Mouse (Mus musculus) forebrain, embryonic 13.5 days (tissue): ENCODE data around the gene Il15. TPM values are rescaled to one million over a fixed set of nuclear protein-coding genes. Genes with fewer than 3 reads are reported as not detected.

Experiments used
- ATAC-seq: fragments of 200-750 bp; cut with Nextera tagmentation; 2 replicates; pipeline ENCODE4 v1.8.0; 2017
- H3K27ac ChIP-seq: fragments of 300-500 bp; sonication (generic); 2 replicates; pipeline ENCODE4 v1.5.1; 2015; ENCODE audit warnings: inconsistent platforms, mild to moderate bottlenecking, moderate library complexity
- H3K27me3 ChIP-seq: fragments of 300-500 bp; sonication (generic); 2 replicates; pipeline ENCODE4 v1.6.1; 2015; ENCODE audit warnings: mild to moderate bottlenecking, inconsistent platforms
- H3K36me3 ChIP-seq: fragments of 300-500 bp; sonication (generic); 2 replicates; pipeline ENCODE4 v1.6.1; 2015; ENCODE audit warnings: mild to moderate bottlenecking, inconsistent platforms; ENCODE audit not compliant: poor library complexity, severe bottlenecking
- H3K4me1 ChIP-seq: fragments of 300-500 bp; sonication (generic); 2 replicates; pipeline ENCODE4 v1.6.1; 2015; ENCODE audit warnings: inconsistent platforms
- H3K4me2 ChIP-seq: fragments of 300-500 bp; sonication (generic); 2 replicates; pipeline ENCODE4 v1.6.1; 2015; ENCODE audit warnings: inconsistent platforms, mild to moderate bottlenecking, moderate library complexity
- H3K4me3 ChIP-seq: fragments of 300-500 bp; sonication (generic); 2 replicates; pipeline ENCODE4 v1.5.1; 2015; ENCODE audit warnings: mild to moderate bottlenecking, inconsistent platforms
- H3K9ac ChIP-seq: fragments of 300-500 bp; sonication (generic); 2 replicates; pipeline ENCODE4 v1.6.1; 2015; ENCODE audit warnings: mild to moderate bottlenecking, inconsistent platforms
- H3K9me3 ChIP-seq: fragments of 300-500 bp; sonication (generic); replicated peaks from 2 replicates; pipeline ENCODE4 v1.6.1; 2016; ENCODE audit warnings: inconsistent platforms
- WGBS: fragments of 180-500 bp; shearing (Covaris S2); methylation state at CpG from one replicate; pipeline ENCODE4 v1.1.7; 2015; 5-methylcytosine and 5-hydroxymethylcytosine counted together
- polyA plus RNA-seq: library from polyadenylated mRNA; unstranded; fragments of >200 nt; fragmentation: Nextera tagmentation; extraction: Ambion mirVana; gene quantifications from 2 replicates; pipeline ENCODE4 v1.2.1, GENCODE M21; 2015

Gene Il15
- polyA plus RNA-seq, 1 experiment from 2014 or later = 1.0 TPM

DNA sequence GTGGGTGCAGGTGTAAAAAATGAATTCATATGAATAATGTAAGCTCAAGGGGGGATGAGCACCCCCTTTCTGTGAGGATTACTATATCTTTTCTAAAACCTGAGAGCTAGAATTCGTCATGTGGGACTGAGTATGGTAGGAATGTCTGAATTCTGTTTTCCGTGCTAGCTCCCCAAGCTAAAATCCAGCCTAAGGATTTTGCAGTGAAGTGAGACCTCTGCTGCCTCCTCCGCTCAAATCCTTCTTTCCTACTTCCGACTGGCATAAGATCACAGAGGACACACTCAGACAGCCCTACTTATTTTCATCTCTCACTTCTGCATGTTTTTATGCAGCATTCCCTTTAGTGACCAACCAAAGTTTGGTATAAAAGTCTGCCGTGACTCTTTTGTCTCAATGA is 121.0 kb downstream of the Il15 start:
- Histone ChIP-seq H3K4me2 (no peak overlapping the region), H3K9ac (no peak overlapping the region), H3K27ac (no peak overlapping the region), H3K27me3 (no peaks in the 10 kb centered on the region), H3K9me3 (no peaks in the 10 kb centered on the region), H3K4me1 (no peaks in the 10 kb centered on the region), H3K4me3 (no peak overlapping the region), H3K36me3 (no peaks in the 10 kb centered on the region)
- 80% methylated on average over 5 of the region's 5 CpGs for WGBS
- ATAC-seq = no peak
